Mouse (Mus musculus): Measurements from ENCODE around the gene Ear14. TPM values are rescaled to one million over a fixed set of nuclear protein-coding genes. Genes with fewer than 3 reads are reported as not detected.

Ear14 gene
- polyA plus RNA-seq, 1 experiment from 2014 or later = not detected

Other genes with a start within 250 kb of the Ear14 start
- gene Pnp2, start 247.4 kb upstream of the Ear14 start, polyA plus RNA-seq (2015; fragmentation: Nextera tagmentation; extraction: Ambion mirVana) = not detected in 2 replicates
- not detected in 2 replicates for gene Rnase10, start 195.6 kb upstream of the Ear14 start, polyA plus RNA-seq (2015; fragmentation: Nextera tagmentation; extraction: Ambion mirVana)
- gene Rnase9, start 161.5 kb upstream of the Ear14 start, polyA plus RNA-seq (2015; fragmentation: Nextera tagmentation; extraction: Ambion mirVana) = not detected in 2 replicates
- not detected in 2 replicates for gene Rnase11, start 153.2 kb upstream of the Ear14 start, polyA plus RNA-seq (2015; fragmentation: Nextera tagmentation; extraction: Ambion mirVana)
- not detected in 2 replicates for gene Rnase12, start 145.7 kb upstream of the Ear14 start, polyA plus RNA-seq (2015; fragmentation: Nextera tagmentation; extraction: Ambion mirVana)
- gene Olfr750, start 129.0 kb upstream of the Ear14 start, polyA plus RNA-seq (2015; fragmentation: Nextera tagmentation; extraction: Ambion mirVana) = not detected in 2 replicates
- 16.1 and 17.0 TPM in 2 replicates for gene Rnase4, start 112.3 kb upstream of the Ear14 start, polyA plus RNA-seq (2015; fragmentation: Nextera tagmentation; extraction: Ambion mirVana)
- 3.7 and 3.9 TPM in 2 replicates for gene Ang, start 112.2 kb upstream of the Ear14 start, polyA plus RNA-seq (2015; fragmentation: Nextera tagmentation; extraction: Ambion mirVana)
- gene Eddm3b, start 89.0 kb upstream of the Ear14 start, polyA plus RNA-seq (2015; fragmentation: Nextera tagmentation; extraction: Ambion mirVana) = not detected in 2 replicates
- gene Rnase6, start 79.5 kb upstream of the Ear14 start, polyA plus RNA-seq (2015; fragmentation: Nextera tagmentation; extraction: Ambion mirVana) = 0.24 and 0.29 TPM in 2 replicates
- gene Rnase1, start 56.6 kb upstream of the Ear14 start, polyA plus RNA-seq (2015; fragmentation: Nextera tagmentation; extraction: Ambion mirVana) = 0.73 TPM in 1 of 2 replicates, not detected in the other
- gene Rnase2b, start 41.1 kb upstream of the Ear14 start, polyA plus RNA-seq (2015; fragmentation: Nextera tagmentation; extraction: Ambion mirVana) = not detected in 2 replicates
- not detected in 2 replicates for gene Ang2, start 4.2 kb upstream of the Ear14 start, polyA plus RNA-seq (2015; fragmentation: Nextera tagmentation; extraction: Ambion mirVana)
- gene Rnase2a, start 52.7 kb downstream of the Ear14 start, polyA plus RNA-seq (2015; fragmentation: Nextera tagmentation; extraction: Ambion mirVana) = not detected in 2 replicates
- not detected in 2 replicates for gene Gm7247, start 158.4 kb downstream of the Ear14 start, polyA plus RNA-seq (2015; fragmentation: Nextera tagmentation; extraction: Ambion mirVana)
- gene Vmn2r88, start 207.4 kb downstream of the Ear14 start, polyA plus RNA-seq (2015; fragmentation: Nextera tagmentation; extraction: Ambion mirVana) = not detected in 2 replicates
- gene Vmn2r89, start 248.5 kb downstream of the Ear14 start, polyA plus RNA-seq (2015; fragmentation: Nextera tagmentation; extraction: Ambion mirVana) = not detected in 2 replicates